Mouse (Mus musculus): Measurements from ENCODE around the gene Krtap4-6. TPM values are rescaled to one million over a fixed set of nuclear protein-coding genes. Genes with fewer than 3 reads are reported as not detected.
A peak's percentile ranks its signal among the peaks of the same experiment; 100 is the strongest.
"Not testable (repeated sequence)": the region's sequence is repeated elsewhere in the genome, so short reads cannot be mapped to it uniquely, and the experiment has no call there.

The Krtap4-6 gene
- polyA plus RNA-seq, 1 experiment from 2014 or later, result not detected

- H3K4me2 ChIP-seq, result no peak overlapping the region
- no peak for ATAC-seq (ENCODE audit: low FRiP score)
- no peak overlapping the region for H3K9ac ChIP-seq (ENCODE audit: low read length)
- H3K27me3 ChIP-seq (ENCODE audit: control insufficient read depth, insufficient read depth, low read length), result no peaks in the 10 kb centered on the region
- no peak overlapping the region for H3K27ac ChIP-seq (ENCODE audit: low read depth, low read length)
- no peaks in the 10 kb centered on the region for H3K4me1 ChIP-seq (ENCODE audit: control insufficient read depth, insufficient read depth, low read length)
- H3K36me3 ChIP-seq (ENCODE audit: control insufficient read depth, insufficient read depth, low read length), result no peaks in the 10 kb centered on the region
- 92% methylated on average over 15 of the region's 15 CpGs for WGBS
- no peak overlapping the region for H3K4me3 ChIP-seq (ENCODE audit: low read depth, low read length)
- H3K9me3 ChIP-seq (ENCODE audit: control insufficient read depth, low read length), result no peaks in the 10 kb centered on the region
- no peak for DNase-seq (ENCODE audit: low spot score, missing footprints)
Observed at GRCm38 (mm10) chr11:99646444-99646843, 19.3 kb downstream of the Krtap4-6 start.

DNA sequence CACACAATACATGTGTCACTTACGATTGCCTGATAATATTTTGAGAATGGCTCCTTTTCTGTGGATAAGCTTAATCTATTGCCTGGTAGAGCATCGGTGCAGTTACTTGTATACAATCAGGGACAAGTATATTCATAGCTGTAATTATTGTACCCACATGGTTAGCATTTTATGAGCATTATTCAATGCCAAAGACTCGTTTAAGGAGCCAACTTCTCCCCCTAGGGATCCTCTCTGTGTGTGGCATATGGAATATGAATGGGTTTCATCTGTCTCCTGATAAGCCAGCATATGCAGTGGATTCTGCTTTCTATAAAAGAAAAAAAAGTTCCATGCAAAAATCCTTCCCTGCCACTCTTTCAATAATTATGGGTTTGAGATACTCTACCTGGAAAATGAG, 21.4 kb downstream of the Krtap4-6 start:
- DNase-seq (ENCODE audit: low spot score, missing footprints), result no peak

GRCm38 (mm10) chr11:99643635-99644139, 22.1 kb downstream of the Krtap4-6 start, which contains the start of gene Krtap4-7:
Gene Krtap4-7 (minus strand): TSS chr11:99644089.
- H3K27ac ChIP-seq (ENCODE audit: low read depth, low read length); H3K4me2 ChIP-seq: not testable (repeated sequence)
- 84% methylated on average over 9 of the region's 9 CpGs for WGBS

More for the DNA sequence above, 21.4 kb downstream of the Krtap4-6 start:
- ATAC-seq (ENCODE audit: low FRiP score), result no peak
- H3K4me3 ChIP-seq (ENCODE audit: low read depth, low read length), result no peak overlapping the region
- no peaks in the 10 kb centered on the region for H3K27me3 ChIP-seq (ENCODE audit: control insufficient read depth, insufficient read depth, low read length)
- H3K4me2 ChIP-seq, result no peak overlapping the region
- 86% methylated on average over 3 of the region's 3 CpGs for WGBS
- no peaks in the 10 kb centered on the region for H3K4me1 ChIP-seq (ENCODE audit: control insufficient read depth, insufficient read depth, low read length)
- no peak overlapping the region for H3K27ac ChIP-seq (ENCODE audit: low read depth, low read length)
- H3K9me3 ChIP-seq (ENCODE audit: control insufficient read depth, low read length), result no peaks in the 10 kb centered on the region
- no peaks in the 10 kb centered on the region for H3K36me3 ChIP-seq (ENCODE audit: control insufficient read depth, insufficient read depth, low read length)
- H3K9ac ChIP-seq (ENCODE audit: low read length), result no peak overlapping the region

DNA sequence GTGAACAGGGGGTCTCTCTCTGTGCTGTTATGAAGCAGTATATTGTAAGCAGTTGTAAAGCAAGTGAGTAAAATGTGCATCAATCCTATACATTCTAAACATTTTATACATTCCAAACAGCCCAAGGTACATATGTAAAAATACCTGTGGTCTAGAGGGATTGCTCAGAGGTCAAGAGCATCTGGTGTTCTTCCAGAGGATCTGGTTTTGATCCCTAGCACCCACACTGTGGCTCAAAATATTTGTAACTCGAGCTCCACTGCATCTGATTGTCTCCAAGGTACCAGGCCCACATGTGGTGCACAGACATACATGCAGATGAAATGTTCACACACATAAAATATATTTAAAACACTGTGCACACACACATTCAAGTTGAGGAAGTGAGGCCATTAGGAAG, 24.8 kb downstream of the Krtap4-6 start:
- no peaks in the 10 kb centered on the region for H3K4me1 ChIP-seq (ENCODE audit: control insufficient read depth, insufficient read depth, low read length)
- H3K4me2 ChIP-seq, result no peak overlapping the region
- no peaks in the 10 kb centered on the region for H3K9me3 ChIP-seq (ENCODE audit: control insufficient read depth, low read length)
- WGBS, result 61% methylated on average over 1 of the region's 1 CpGs
- no peaks in the 10 kb centered on the region for H3K27me3 ChIP-seq (ENCODE audit: control insufficient read depth, insufficient read depth, low read length)
- no peak for DNase-seq (ENCODE audit: low spot score, missing footprints)
- no peak overlapping the region for H3K4me3 ChIP-seq (ENCODE audit: low read depth, low read length)
- no peak overlapping the region for H3K27ac ChIP-seq (ENCODE audit: low read depth, low read length)
- no peak for ATAC-seq (ENCODE audit: low FRiP score)
- no peaks in the 10 kb centered on the region for H3K36me3 ChIP-seq (ENCODE audit: control insufficient read depth, insufficient read depth, low read length)
- H3K9ac ChIP-seq (ENCODE audit: low read length), result no peak overlapping the region

More at GRCm38 (mm10) chr11:99643635-99644139, 22.1 kb downstream of the Krtap4-6 start, which contains the start of gene Krtap4-7:
- not testable (repeated sequence) for ATAC-seq (ENCODE audit: low FRiP score); H3K27me3 ChIP-seq (ENCODE audit: control insufficient read depth, insufficient read depth, low read length); H3K4me3 ChIP-seq (ENCODE audit: low read depth, low read length); H3K9me3 ChIP-seq (ENCODE audit: control insufficient read depth, low read length); H3K9ac ChIP-seq (ENCODE audit: low read length); H3K4me1 ChIP-seq (ENCODE audit: control insufficient read depth, insufficient read depth, low read length); DNase-seq (ENCODE audit: low spot score, missing footprints); H3K36me3 ChIP-seq (ENCODE audit: control insufficient read depth, insufficient read depth, low read length)

GRCm38 (mm10) chr11:99637086-99637485, 28.7 kb downstream of the Krtap4-6 start:
- H3K4me3 ChIP-seq (ENCODE audit: low read depth, low read length), result no peak overlapping the region
- H3K36me3 ChIP-seq (ENCODE audit: control insufficient read depth, insufficient read depth, low read length), result no peaks in the 10 kb centered on the region
- no peak overlapping the region for H3K9ac ChIP-seq (ENCODE audit: low read length)
- H3K27me3 ChIP-seq (ENCODE audit: control insufficient read depth, insufficient read depth, low read length), result no peaks in the 10 kb centered on the region
- 92% methylated on average over 1 of the region's 1 CpGs for WGBS
- no peaks in the 10 kb centered on the region for H3K4me1 ChIP-seq (ENCODE audit: control insufficient read depth, insufficient read depth, low read length)
- no peak overlapping the region for H3K4me2 ChIP-seq
- no peaks in the 10 kb centered on the region for H3K9me3 ChIP-seq (ENCODE audit: control insufficient read depth, low read length)
- no peak for ATAC-seq (ENCODE audit: low FRiP score)
- DNase-seq (ENCODE audit: low spot score, missing footprints), result no peak
- H3K27ac ChIP-seq (ENCODE audit: low read depth, low read length), result no peak overlapping the region

DNA sequence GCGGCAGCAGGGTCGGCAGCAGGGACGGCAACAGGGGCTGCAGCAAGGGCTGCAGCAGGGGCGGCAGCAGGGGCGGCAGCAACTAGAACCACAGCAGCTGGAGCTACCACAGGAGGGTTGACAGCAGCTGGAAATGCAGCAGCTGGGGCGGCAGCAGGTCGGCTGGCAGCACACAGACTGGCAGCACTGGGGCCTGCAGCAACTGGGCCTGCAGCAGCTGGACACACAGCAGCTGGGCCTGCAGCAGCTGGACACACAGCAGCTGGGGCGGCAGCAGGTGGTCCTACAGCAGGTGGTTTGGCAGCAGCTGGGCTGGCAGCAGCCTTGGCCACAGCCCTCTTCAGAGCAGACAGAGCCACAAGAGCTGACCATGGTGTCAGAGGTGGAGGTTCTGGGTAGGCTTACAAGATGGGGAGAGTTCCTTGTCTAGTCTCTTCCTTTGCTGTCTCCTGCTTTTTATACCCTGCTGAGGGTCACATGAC, 31.1 kb downstream of the Krtap4-6 start, which contains the start of gene Krtap4-2:
Gene Krtap4-2 (minus strand): TSS at position 432 of the 482 bp plus-strand sequence.
- H3K9ac ChIP-seq (ENCODE audit: low read length), result no peak within 1 kb of the TSS
- 41% methylated on average over 8 of the region's 8 CpGs for WGBS
- no peaks in the 10 kb centered on the region for H3K36me3 ChIP-seq (ENCODE audit: control insufficient read depth, insufficient read depth, low read length)
- H3K27ac ChIP-seq (ENCODE audit: low read depth, low read length), result no peak within 1 kb of the TSS
- no peaks in the 10 kb centered on the region for H3K27me3 ChIP-seq (ENCODE audit: control insufficient read depth, insufficient read depth, low read length)
- no peak within 1 kb of the TSS for H3K4me2 ChIP-seq
- H3K9me3 ChIP-seq (ENCODE audit: control insufficient read depth, low read length), result no peaks in the 10 kb centered on the region
- ATAC-seq (ENCODE audit: low FRiP score) (no peak), DNase-seq (ENCODE audit: low spot score, missing footprints) (peak; percentile 88)
- no peak within 1 kb of the TSS for H3K4me3 ChIP-seq (ENCODE audit: low read depth, low read length)
- no peaks in the 10 kb centered on the region for H3K4me1 ChIP-seq (ENCODE audit: control insufficient read depth, insufficient read depth, low read length)

DNA sequence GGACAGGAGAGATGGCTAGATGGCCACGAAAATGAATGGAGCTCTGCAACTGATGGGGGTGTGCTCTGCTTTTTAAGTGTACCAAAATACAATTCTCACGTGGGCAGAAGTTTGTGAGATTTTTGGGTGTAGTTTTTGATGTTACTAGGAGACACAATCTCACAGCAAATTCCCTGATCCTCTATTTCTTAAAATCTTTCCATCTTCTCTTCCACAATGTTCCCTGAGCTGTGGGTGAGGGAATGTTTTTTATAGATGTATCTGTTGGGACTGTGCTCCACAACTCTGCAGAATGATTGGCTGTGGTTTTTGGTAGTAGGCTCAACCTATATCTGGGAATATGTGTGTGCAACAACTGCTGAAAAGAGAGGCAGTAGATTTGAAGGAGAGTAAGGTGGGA, 32.5 kb downstream of the Krtap4-6 start:
- no peak overlapping the region for H3K4me3 ChIP-seq (ENCODE audit: low read depth, low read length)
- no peaks in the 10 kb centered on the region for H3K9me3 ChIP-seq (ENCODE audit: control insufficient read depth, low read length)
- H3K4me1 ChIP-seq (ENCODE audit: control insufficient read depth, insufficient read depth, low read length), result no peaks in the 10 kb centered on the region
- no peaks in the 10 kb centered on the region for H3K36me3 ChIP-seq (ENCODE audit: control insufficient read depth, insufficient read depth, low read length)
- WGBS, result 79% methylated on average over 2 of the region's 2 CpGs
- H3K9ac ChIP-seq (ENCODE audit: low read length), result no peak overlapping the region
- ATAC-seq (ENCODE audit: low FRiP score) (no peak), DNase-seq (ENCODE audit: low spot score, missing footprints) (no peak)
- H3K4me2 ChIP-seq, result no peak overlapping the region
- H3K27me3 ChIP-seq (ENCODE audit: control insufficient read depth, insufficient read depth, low read length), result no peaks in the 10 kb centered on the region
- no peak overlapping the region for H3K27ac ChIP-seq (ENCODE audit: low read depth, low read length)

- H3K4me2 ChIP-seq, result no peak overlapping the region
- no peak overlapping the region for H3K4me3 ChIP-seq (ENCODE audit: low read depth, low read length)
- no peak overlapping the region for H3K27ac ChIP-seq (ENCODE audit: low read depth, low read length)
- H3K36me3 ChIP-seq (ENCODE audit: control insufficient read depth, insufficient read depth, low read length), result no peaks in the 10 kb centered on the region
- DNase-seq (ENCODE audit: low spot score, missing footprints) (no peak), ATAC-seq (ENCODE audit: low FRiP score) (no peak)
- H3K4me1 ChIP-seq (ENCODE audit: control insufficient read depth, insufficient read depth, low read length), result no peaks in the 10 kb centered on the region
- no peak overlapping the region for H3K9ac ChIP-seq (ENCODE audit: low read length)
- 75% methylated on average over 3 of the region's 3 CpGs for WGBS
- no peaks in the 10 kb centered on the region for H3K27me3 ChIP-seq (ENCODE audit: control insufficient read depth, insufficient read depth, low read length)
- no peaks in the 10 kb centered on the region for H3K9me3 ChIP-seq (ENCODE audit: control insufficient read depth, low read length)
Observed at GRCm38 (mm10) chr11:99630890-99631289, 34.9 kb downstream of the Krtap4-6 start.

GRCm38 (mm10) chr11:99628138-99628537, 37.6 kb downstream of the Krtap4-6 start, which contains the start of gene Krtap4-1:
Gene Krtap4-1 (minus strand): TSS chr11:99628238.
- H3K36me3 ChIP-seq (ENCODE audit: control insufficient read depth, insufficient read depth, low read length), result no peaks in the 10 kb centered on the region
- no peaks in the 10 kb centered on the region for H3K4me1 ChIP-seq (ENCODE audit: control insufficient read depth, insufficient read depth, low read length)
- no peak within 1 kb of the TSS for H3K4me3 ChIP-seq (ENCODE audit: low read depth, low read length)
- no peaks in the 10 kb centered on the region for H3K27me3 ChIP-seq (ENCODE audit: control insufficient read depth, insufficient read depth, low read length)
- no peak within 1 kb of the TSS for H3K27ac ChIP-seq (ENCODE audit: low read depth, low read length)
- 86% methylated on average over 4 of the region's 4 CpGs for WGBS
- ATAC-seq (ENCODE audit: low FRiP score) (no peak), DNase-seq (ENCODE audit: low spot score, missing footprints) (no peak)
- H3K9ac ChIP-seq (ENCODE audit: low read length), result no peak within 1 kb of the TSS
- H3K9me3 ChIP-seq (ENCODE audit: control insufficient read depth, low read length), result no peaks in the 10 kb centered on the region
- no peak within 1 kb of the TSS for H3K4me2 ChIP-seq

Data from midbrain, embryonic 11.5 days (tissue).